Mouse (Mus musculus) MEL (cell line): ENCODE data around the gene Tuba1b. TPM values are rescaled to one million over a fixed set of nuclear protein-coding genes. Genes with fewer than 3 reads are reported as not detected.
"Not testable (repeated sequence)": the region's sequence is repeated elsewhere in the genome, so short reads cannot be mapped to it uniquely, and the experiment has no call there.

Experiments used
- DNase-seq: peaks from one replicate; pipeline ENCODE4 v3.0.0; 2011; ENCODE audit warnings: low read depth, low spot score
- H3K27ac ChIP-seq: 2 replicates; pipeline ENCODE4 v1.5.1; 2012; ENCODE audit warnings: low read depth, mild to moderate bottlenecking, control low read depth, low read length, moderate library complexity; ENCODE audit not compliant: control insufficient read depth
- H3K27me3 ChIP-seq, 2 experiments: fragments of 150-350 bp in 1 of 2; sonication (generic) in 1 of 2; 2 replicates each; pipeline ENCODE4 v1.6.1; 2012; ENCODE audit warnings: low read length in 2 of 2, mild to moderate bottlenecking in 2 of 2, improper control_type of control experiment in 1 of 2, moderate library complexity in 1 of 2; ENCODE audit not compliant: insufficient read depth in 2 of 2, control insufficient read depth in 1 of 2
- H3K36me3 ChIP-seq, 2 experiments: 2 replicates each; pipeline ENCODE4 v1.6.1; 2012 to 2014; ENCODE audit warnings: low read length in 2 of 2, improper control_type of control experiment in 1 of 2, inconsistent platforms in 1 of 2, mild to moderate bottlenecking in 1 of 2; ENCODE audit not compliant: insufficient read depth in 2 of 2, control insufficient read depth in 1 of 2
- H3K4me1 ChIP-seq, 2 experiments: fragments of 150-350 bp in 1 of 2; sonication (generic) in 1 of 2; 2 replicates each; pipeline ENCODE4 v1.6.1; 2012; ENCODE audit warnings: low read length in 2 of 2, improper control_type of control experiment in 1 of 2, mild to moderate bottlenecking in 1 of 2; ENCODE audit not compliant: insufficient read depth in 2 of 2, control insufficient read depth in 1 of 2
- H3K4me3 ChIP-seq, 2 experiments: fragments of 150-350 bp in 1 of 2; sonication (generic) in 1 of 2; 2 replicates each; pipeline ENCODE4 v1.5.1; 2012; ENCODE audit warnings: low read depth in 2 of 2, low read length in 2 of 2, mild to moderate bottlenecking in 2 of 2, moderate library complexity in 2 of 2, control low read depth in 1 of 2, improper control_type of control experiment in 1 of 2; ENCODE audit not compliant: control insufficient read depth in 1 of 2, insufficient read depth in 1 of 2
- H3K79me2 ChIP-seq: 2 replicates; pipeline ENCODE4 v1.6.1; 2012; ENCODE audit warnings: mild to moderate bottlenecking, low read length, moderate library complexity; ENCODE audit not compliant: control insufficient read depth, poor library complexity, insufficient read depth
- H3K9ac ChIP-seq: 2 replicates; pipeline ENCODE4 v1.6.1; 2012; ENCODE audit warnings: low read depth, mild to moderate bottlenecking, control low read depth, low read length, moderate library complexity; ENCODE audit not compliant: control insufficient read depth, poor library complexity, severe bottlenecking
- H3K9me3 ChIP-seq: fragments of 150-350 bp; sonication (generic); replicated peaks from 2 replicates; pipeline ENCODE4 v1.6.1; 2012; ENCODE audit warnings: mild to moderate bottlenecking, low read length, improper control_type of control experiment, moderate library complexity; ENCODE audit not compliant: insufficient read depth
- BHLHE40 ChIP-seq: IDR thresholded peaks from 2 replicates; pipeline ENCODE4 v1.6.1; 2012; ENCODE audit warnings: low read depth, mild to moderate bottlenecking, inconsistent platforms, low read length, improper control_type of control experiment, borderline replicate concordance
- CHD1 ChIP-seq: IDR thresholded peaks from 2 replicates; pipeline ENCODE4 v1.6.1; 2012; ENCODE audit warnings: low read depth, mild to moderate bottlenecking, inconsistent platforms, low read length, improper control_type of control experiment
- CHD2 ChIP-seq: IDR thresholded peaks from 2 replicates; pipeline ENCODE4 v1.6.1; 2011; ENCODE audit warnings: low read length, improper control_type of control experiment
- ELF1 ChIP-seq: IDR thresholded peaks from 2 replicates; pipeline ENCODE4 v1.6.1; 2014; ENCODE audit warnings: low read depth, mild to moderate bottlenecking, inconsistent platforms, low read length, improper control_type of control experiment, moderate library complexity
- ETS1 ChIP-seq: IDR thresholded peaks from 2 replicates; pipeline ENCODE4 v1.6.1; 2012; ENCODE audit warnings: low read depth, mild to moderate bottlenecking, inconsistent platforms, low read length, improper control_type of control experiment, moderate library complexity
- GATA1 ChIP-seq: IDR thresholded peaks from 2 replicates; pipeline ENCODE4 v1.6.1; 2011; ENCODE audit warnings: low read depth, low read length, improper control_type of control experiment
- HCFC1 ChIP-seq: IDR thresholded peaks from 2 replicates; pipeline ENCODE4 v1.6.1; 2012; ENCODE audit warnings: low read depth, mild to moderate bottlenecking, inconsistent platforms, low read length, improper control_type of control experiment, moderate library complexity
- JUND ChIP-seq: IDR thresholded peaks from 2 replicates; pipeline ENCODE4 v1.6.1; 2011; ENCODE audit warnings: low read depth, mild to moderate bottlenecking, improper control_type of control experiment, low read length
- KAT2A ChIP-seq: conservative IDR thresholded peaks from 2 replicates; pipeline ENCODE4 v1.6.1; 2012; ENCODE audit warnings: low read depth, low read length, improper control_type of control experiment, inconsistent platforms
- MAFK ChIP-seq: IDR thresholded peaks from 2 replicates; pipeline ENCODE4 v1.6.1; 2011; ENCODE audit warnings: low read depth, mild to moderate bottlenecking, low read length, improper control_type of control experiment, borderline replicate concordance
- MAX ChIP-seq: IDR thresholded peaks from 2 replicates; pipeline ENCODE4 v1.6.1; 2011; ENCODE audit warnings: low read length, improper control_type of control experiment
- MAZ ChIP-seq: IDR thresholded peaks from 2 replicates; pipeline ENCODE4 v1.6.1; 2012; ENCODE audit warnings: low read depth, mild to moderate bottlenecking, inconsistent platforms, low read length, improper control_type of control experiment
- MXI1 ChIP-seq: IDR thresholded peaks from 2 replicates; pipeline ENCODE4 v1.6.1; 2011; ENCODE audit warnings: mild to moderate bottlenecking, low read depth, low read length, improper control_type of control experiment
- MYB ChIP-seq: IDR thresholded peaks from 2 replicates; pipeline ENCODE4 v1.6.1; 2011; ENCODE audit warnings: mild to moderate bottlenecking, low read depth, low read length, improper control_type of control experiment
- MYC ChIP-seq: IDR thresholded peaks from 2 replicates; pipeline ENCODE4 v1.6.1; 2011; ENCODE audit warnings: low read depth, mild to moderate bottlenecking, low read length, improper control_type of control experiment, moderate library complexity
- NRF1 ChIP-seq: IDR thresholded peaks from 2 replicates; pipeline ENCODE4 v1.6.1; 2014; ENCODE audit warnings: low read depth, mild to moderate bottlenecking, inconsistent platforms, low read length, improper control_type of control experiment, moderate library complexity; ENCODE audit not compliant: poor library complexity, insufficient read depth, severe bottlenecking
- POLR2AphosphoS2 ChIP-seq: IDR thresholded peaks from 2 replicates; pipeline ENCODE4 v1.6.1; 2011; ENCODE audit warnings: low read length, improper control_type of control experiment
- POLR2AphosphoS5 ChIP-seq: IDR thresholded peaks from 2 replicates; pipeline ENCODE4 v1.6.1; 2012; ENCODE audit warnings: low read depth, borderline replicate concordance, mild to moderate bottlenecking, inconsistent platforms, low read length, moderate library complexity, mixed read lengths
- RCOR1 ChIP-seq: IDR thresholded peaks from 2 replicates; pipeline ENCODE4 v1.6.1; 2012; ENCODE audit warnings: low read depth, mild to moderate bottlenecking, inconsistent platforms, low read length, improper control_type of control experiment
- SIN3A ChIP-seq: IDR thresholded peaks from 2 replicates; pipeline ENCODE4 v1.6.1; 2012; ENCODE audit warnings: low read length, improper control_type of control experiment, inconsistent platforms
- SMC3 ChIP-seq: IDR thresholded peaks from 2 replicates; pipeline ENCODE4 v1.6.1; 2011; ENCODE audit warnings: low read depth, low read length, improper control_type of control experiment
- TAL1 ChIP-seq: IDR thresholded peaks from 2 replicates; pipeline ENCODE4 v1.6.1; 2012; ENCODE audit warnings: mild to moderate bottlenecking, inconsistent platforms, low read length, moderate library complexity, mixed read lengths
- TBP ChIP-seq: IDR thresholded peaks from 2 replicates; pipeline ENCODE4 v1.8.0; 2011; ENCODE audit warnings: low read depth, low read length, improper control_type of control experiment
- USF1 ChIP-seq: IDR thresholded peaks from 2 replicates; pipeline ENCODE4 v1.6.1; 2014; ENCODE audit warnings: low read depth, mild to moderate bottlenecking, inconsistent platforms, low read length, improper control_type of control experiment, moderate library complexity
- USF2 ChIP-seq, 2 experiments: IDR thresholded peaks; 2 replicates each; pipeline ENCODE4 v1.6.1; 2011 to 2012; ENCODE audit warnings: improper control_type of control experiment in 2 of 2, low read length in 2 of 2, borderline replicate concordance in 1 of 2, inconsistent platforms in 1 of 2, low read depth in 1 of 2, mild to moderate bottlenecking in 1 of 2; ENCODE audit not compliant: insufficient read depth in 1 of 2
- ZC3H11A ChIP-seq: IDR thresholded peaks from 2 replicates; pipeline ENCODE4 v1.6.1; 2012; ENCODE audit warnings: low read depth, mild to moderate bottlenecking, inconsistent platforms, low read length, improper control_type of control experiment
- ZKSCAN1 ChIP-seq: IDR thresholded peaks from 2 replicates; pipeline ENCODE4 v1.6.1; 2012; ENCODE audit warnings: low read depth, mild to moderate bottlenecking, inconsistent platforms, low read length, improper control_type of control experiment, moderate library complexity
- ZNF384 ChIP-seq: IDR thresholded peaks from 2 replicates; pipeline ENCODE4 v1.6.1; 2012; ENCODE audit warnings: low read depth, mild to moderate bottlenecking, inconsistent platforms, low read length, improper control_type of control experiment
- polyA plus RNA-seq, 2 experiments: library from polyadenylated mRNA; stranded (reverse) in 1 of 2; unstranded in 1 of 2; fragments of >175 nt in 1 of 2; fragments of >200 nt in 1 of 2; gene quantifications; 2 replicates each; pipeline versions ENCODE4 v1.2.1 to v1.2.4; 2012; ENCODE audit warnings: low replicate concordance in 2 of 2, low read depth in 1 of 2; ENCODE audit not compliant: insufficient read length in 2 of 2, insufficient read depth in 1 of 2, missing spikeins in 1 of 2
- total RNA-seq: library from RNA; depleted of rRNA; stranded (reverse); fragments of 300-350 nt; gene quantifications from 2 replicates; pipeline ENCODE4 v1.2.3, GENCODE M21; 2012

The Tuba1b gene
- total and polyA plus RNA-seq, 3 experiments = 1,577 to 1,861 TPM; not detected in 1

DNA sequence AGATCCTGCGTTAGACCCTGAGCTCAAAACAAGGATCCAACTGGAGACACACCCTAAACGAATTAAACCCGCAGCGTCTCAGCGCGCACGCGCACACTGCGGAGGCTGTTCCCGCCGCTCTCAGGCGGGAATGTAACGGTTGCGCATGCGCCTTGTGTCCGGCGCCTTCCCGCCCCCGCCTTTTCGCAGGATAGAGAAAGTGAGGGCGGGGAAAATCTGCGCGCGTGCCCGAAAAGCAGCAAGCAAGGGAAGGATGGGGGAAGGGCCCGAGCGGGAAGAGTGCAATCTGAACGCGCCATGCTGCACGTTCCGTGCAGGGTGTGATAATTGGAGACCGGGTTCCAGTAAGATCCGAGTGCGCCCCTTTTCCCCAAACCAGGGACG is 540 bp downstream of the Tuba1b start (continued):
- peak; percentile 97 for TF ChIP-seq NRF1
- TF ChIP-seq TAL1 = no peak
- no peak for TF ChIP-seq SMC3
- TF ChIP-seq USF2 (IDR thresholded peaks at IDR 0.05; ENCODE audit: borderline replicate concordance in 1 of 2, insufficient read depth in 1 of 2, low read depth in 1 of 2, low read length in 2 of 2) = no peak
- TF ChIP-seq ELF1 = no peak
- no peak for TF ChIP-seq POLR2AphosphoS5
- no peak for TF ChIP-seq ZKSCAN1
- TF ChIP-seq TBP = no peak
- TF ChIP-seq JUND = no peak
- TF ChIP-seq KAT2A = peak; percentile 53
- no peak for TF ChIP-seq CHD2
- no peak; the same call in 1 of the 2 replicates for TF ChIP-seq CHD1
- no peak for TF ChIP-seq MAFK
- TF ChIP-seq MAZ = no peak
- TF ChIP-seq MXI1 = no peak
- TF ChIP-seq USF1 = no peak
- no peak for TF ChIP-seq ETS1
- TF ChIP-seq GATA1 = no peak
- no peak for TF ChIP-seq ZNF384
- TF ChIP-seq HCFC1 = peak; percentile 71
- no peak for TF ChIP-seq MYB
- 0 out of 2 replicates have a peak, but pooled peaks have one; percentile 34 for TF ChIP-seq POLR2AphosphoS2
- TF ChIP-seq MAX = peak; percentile 65; the same call in 1 of the 2 replicates
- no peak for TF ChIP-seq ZC3H11A
- no peak for TF ChIP-seq RCOR1
- no peak for TF ChIP-seq SIN3A

DNA sequence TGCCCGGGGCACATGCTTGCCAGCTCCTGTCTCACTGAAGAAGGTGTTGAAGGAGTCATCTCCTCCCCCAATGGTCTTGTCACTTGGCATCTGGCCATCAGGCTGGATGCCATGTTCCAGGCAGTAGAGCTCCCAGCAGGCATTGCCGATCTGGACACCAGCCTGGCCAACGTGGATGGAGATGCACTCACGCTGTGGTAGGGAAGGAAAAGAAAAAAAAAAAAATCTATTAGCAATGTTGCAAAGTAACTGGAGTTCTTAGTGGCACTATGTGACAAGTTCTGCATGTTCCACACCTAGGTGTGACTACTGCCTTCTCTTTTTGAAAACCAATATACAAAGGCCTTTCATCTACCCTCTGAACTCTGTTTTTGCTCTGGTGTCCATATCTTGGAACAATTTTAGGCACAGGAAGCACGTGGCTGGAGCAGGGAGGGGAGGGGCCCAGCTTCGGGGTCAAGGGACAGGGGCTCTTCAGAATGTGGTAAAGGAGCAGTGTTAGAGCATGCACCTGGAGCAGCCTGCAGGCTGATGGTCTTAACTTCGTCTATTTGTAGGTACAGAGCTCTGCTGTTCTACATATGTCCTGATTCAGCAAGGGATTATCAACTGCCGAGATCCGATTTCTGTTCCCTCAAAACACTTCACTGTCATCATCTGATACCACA is 1.2 kb downstream of the Tuba1b start:
- Histone ChIP-seq H3K27ac (peak overlapping the region; percentile 93), H3K4me3 (peak overlapping the region; percentile 61 to 83), H3K9ac (peak overlapping the region; percentile 86), H3K36me3 (peaks cover 2 to 12% of the 10 kb centered on the region in 2 experiments; a peak in 3 of 4 replicates), H3K79me2 (peaks cover 21% of the 10 kb centered on the region)
- not testable (repeated sequence) for H3K27me3 ChIP-seq, H3K4me1 ChIP-seq, H3K9me3 ChIP-seq
- TF ChIP-seq ETS1 (peak; percentile 44; the same call in 1 of the 2 replicates), USF1 (peak; percentile 69), SIN3A (peak; percentile 18), MAX (peak; percentile 91), MAZ (0 out of 2 replicates have a peak, but pooled peaks have one; percentile 56), MYC (peak; percentile 88), MXI1 (peak; percentile 95), HCFC1 (0 out of 2 replicates have a peak, but pooled peaks have one; percentile 11), BHLHE40 (peak; percentile 12; the same call in 1 of the 2 replicates), SMC3 (peak; percentile 30; the same call in 1 of the 2 replicates)
- peak; percentile 65 for DNase-seq
